Mouse (Mus musculus): ENCODE data around the gene Mad2l1bp.

- TF ChIP-seq CTCF (IDR thresholded peaks at IDR 0.05; ENCODE audit: extremely low read depth, insufficient read length, insufficient replicate concordance, low read depth, low read length) (no peak), POLR2A (IDR thresholded peaks at IDR 0.05; ENCODE audit: low read depth, low read length) (no peak)
These were observed 37.2 kb downstream of the Mad2l1bp start for GRCm38 (mm10) chr17:46116138-46116537.

Data from small intestine, adult 2 months (tissue).